Mouse (Mus musculus): ENCODE results near the gene Comt.

Gene Comt

DNA sequence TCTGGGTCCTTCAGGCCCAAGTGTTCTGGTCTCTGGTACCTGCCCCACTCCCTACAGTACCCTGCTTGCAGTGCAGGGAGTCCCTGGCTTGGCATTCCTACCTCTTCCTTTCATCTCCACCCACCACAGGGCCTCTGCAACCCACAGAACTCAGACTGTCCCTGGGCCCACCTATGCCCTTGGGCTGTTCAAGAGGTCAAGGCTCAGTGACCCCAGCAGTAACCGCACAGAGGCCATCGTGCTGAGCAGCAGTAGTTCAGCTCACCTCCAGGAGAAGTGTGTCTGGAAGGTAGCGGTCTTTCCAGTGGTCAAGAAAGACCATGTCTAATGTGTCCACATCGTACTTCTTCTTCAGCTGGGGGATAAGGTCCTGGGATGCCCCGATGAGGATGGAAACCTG is 16.2 kb downstream of the Comt start:
- no peak for DNase-seq

DNA sequence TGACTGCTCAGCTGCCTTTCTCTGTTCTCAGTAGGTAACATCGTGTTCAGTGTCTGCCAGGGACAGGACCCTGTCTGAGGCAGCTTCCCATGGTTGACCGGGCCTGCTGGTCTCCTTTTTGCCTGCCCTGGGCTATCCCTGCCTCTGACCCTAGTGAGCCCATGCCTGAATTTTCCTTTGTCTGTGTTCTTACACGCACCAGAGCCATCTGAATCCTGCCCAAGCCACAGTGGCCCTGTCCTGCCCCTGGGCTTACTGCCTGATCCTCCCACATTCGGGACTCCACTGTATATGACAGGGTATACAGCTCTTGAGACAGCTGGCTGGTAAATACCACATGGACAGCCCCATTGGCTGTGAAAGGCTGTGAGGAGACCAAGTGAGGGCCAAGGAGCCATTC is 16.9 kb downstream of the Comt start:
- no peak for DNase-seq

DNA sequence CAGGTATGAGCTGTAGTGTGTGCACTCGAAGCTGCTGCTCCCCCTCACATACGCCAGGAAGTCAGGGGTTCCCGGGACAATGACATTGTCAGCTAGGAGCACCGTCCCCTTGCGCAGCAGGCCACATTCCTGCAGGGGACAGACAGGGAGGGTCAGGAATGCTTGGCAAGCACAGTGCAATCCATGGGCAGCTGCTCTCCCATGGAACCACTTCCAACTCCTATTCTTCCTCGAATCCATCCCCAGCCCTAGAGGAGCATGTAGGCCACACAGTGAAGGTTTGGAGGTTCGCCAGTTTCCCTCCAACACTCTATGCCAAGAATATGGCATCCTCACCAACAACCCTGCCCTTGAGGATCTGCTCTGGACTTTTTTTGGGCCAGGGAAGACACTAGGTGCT is 18.7 kb downstream of the Comt start:
- no peak for DNase-seq

DNA sequence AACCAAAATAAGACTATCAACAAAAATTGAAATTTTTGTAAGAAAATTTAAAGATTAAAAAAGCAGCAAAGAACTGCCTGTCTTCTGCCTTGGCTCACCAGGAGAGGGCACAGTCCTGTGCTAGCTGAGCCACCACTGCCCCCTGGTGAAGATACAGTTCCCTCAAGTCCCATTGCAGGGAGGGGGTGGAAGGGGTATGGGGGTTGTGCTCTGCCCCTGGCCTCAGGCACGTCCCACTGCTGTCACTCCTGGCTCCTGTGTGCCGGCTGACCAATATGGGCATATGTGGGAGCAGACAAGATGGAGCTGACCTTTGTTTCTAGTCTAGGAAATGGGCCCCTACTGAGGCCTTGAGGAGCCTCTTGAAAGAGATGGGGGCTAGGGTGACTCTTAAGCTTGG is 20.4 kb downstream of the Comt start:
- peak; percentile 68 for DNase-seq

DNA sequence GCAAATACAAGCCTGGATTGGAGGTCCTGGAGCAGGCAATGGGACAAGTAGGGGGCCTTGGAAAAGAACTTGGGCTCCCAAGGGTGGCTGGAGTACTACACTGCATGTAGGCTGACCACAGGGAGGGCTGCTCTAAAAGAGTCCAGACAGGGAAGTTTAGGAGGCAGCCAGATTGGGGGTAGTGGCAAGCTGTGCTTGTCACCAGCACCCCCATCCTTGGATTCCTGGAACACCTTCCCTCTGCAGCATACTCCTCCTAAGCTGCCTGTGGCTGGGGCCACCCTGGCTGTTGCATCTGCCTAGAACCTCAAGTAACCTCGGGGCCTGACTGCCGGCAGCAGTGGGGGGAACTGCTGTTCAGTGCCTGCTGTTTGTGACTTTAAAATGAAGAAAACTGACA is 20.8 kb downstream of the Comt start:
- DNase-seq = no peak

DNA sequence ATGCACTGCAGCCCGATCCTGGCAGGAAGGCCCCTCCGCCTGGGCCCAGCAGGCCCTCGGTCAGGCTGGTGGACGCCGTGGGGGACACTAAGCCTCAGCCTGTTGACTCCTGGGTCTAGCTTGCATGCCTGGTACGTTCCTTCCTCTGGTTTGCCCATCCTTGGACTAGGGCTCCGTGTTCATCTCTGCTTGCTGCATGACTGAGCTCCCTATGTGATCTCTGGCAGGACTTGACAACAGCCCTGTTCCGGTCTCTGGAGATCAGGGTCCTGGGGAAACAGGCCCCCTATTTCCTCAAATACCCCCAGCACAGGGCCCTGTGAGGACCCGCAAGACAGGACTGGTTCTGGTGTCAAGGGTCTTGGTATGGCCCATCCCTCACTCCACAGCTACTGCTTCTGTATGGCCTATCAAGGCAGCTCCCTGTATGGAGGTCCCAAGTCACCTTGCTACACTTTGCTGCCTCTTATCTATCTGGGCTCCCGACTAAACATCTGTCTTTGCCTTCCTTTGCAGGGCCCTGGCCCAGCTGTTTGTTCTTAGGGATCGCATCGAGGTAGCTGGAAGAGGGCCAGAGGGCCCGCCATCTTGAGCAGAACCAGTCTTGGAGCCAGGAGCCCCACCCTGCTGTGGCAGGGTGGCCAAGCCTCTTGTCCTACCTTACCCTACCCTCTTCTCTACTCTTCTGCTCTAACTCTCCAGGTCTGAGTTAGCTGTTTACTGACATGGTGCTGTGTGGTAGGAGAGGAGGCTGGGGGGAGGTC is 21.4 kb downstream of the Comt start:
- no peak for DNase-seq

DNA sequence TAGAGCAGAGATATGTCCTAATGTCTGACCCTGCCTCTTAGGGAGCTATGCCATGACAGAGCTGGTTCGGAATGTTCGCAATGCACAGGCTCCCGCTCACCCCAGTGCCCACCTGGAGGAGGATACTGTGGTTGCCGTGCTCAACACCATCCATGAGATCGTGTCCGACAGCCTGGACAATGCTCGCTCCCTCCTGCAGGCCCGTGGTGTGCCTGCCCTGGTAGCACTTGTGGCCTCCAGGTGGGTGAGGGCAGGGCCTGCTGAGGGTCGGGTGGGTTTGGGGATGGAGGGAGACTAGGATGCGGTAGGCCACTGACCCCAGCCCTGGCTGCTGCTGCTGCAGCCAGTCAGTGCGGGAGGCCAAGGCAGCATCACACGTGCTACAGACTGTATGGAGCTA is 23.4 kb downstream of the Comt start:
- DNase-seq = no peak

DNA sequence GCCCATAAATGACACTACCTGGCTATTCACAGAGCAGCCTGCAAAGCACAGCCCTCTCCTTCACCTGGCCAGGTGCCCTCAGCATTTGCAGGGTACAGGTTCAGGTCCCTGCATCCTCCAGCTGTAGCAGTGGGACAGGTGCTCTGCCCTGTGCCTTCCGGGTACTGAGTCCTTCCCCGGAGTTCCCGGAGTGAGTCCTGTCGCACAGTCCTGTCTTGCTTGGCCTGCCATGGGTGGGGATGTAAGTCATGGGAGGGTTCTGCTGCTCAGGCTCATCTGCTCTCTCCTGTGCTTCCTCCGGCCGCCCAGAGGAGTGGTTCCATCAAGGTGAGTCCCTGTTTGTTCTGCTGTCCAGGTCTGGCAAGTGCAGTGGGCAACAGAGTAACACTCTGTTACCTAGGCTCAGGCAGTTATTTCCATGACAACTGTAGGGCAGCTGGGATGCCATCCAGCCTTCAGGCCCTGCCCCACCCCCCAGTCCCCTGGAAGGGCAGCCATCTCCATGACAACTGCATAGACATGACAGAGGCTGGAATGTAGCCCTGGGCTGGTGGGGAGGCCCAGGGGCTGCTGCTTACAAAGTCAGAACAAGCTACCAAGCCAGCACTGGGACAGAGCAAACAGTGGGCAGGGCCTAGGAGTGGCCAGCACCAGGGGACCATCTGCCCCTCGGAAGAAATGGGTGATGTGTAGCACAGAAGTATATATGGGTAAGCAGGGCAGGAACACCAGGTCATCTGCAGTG is 26.0 kb downstream of the Comt start:
- DNase-seq = no peak

DNA sequence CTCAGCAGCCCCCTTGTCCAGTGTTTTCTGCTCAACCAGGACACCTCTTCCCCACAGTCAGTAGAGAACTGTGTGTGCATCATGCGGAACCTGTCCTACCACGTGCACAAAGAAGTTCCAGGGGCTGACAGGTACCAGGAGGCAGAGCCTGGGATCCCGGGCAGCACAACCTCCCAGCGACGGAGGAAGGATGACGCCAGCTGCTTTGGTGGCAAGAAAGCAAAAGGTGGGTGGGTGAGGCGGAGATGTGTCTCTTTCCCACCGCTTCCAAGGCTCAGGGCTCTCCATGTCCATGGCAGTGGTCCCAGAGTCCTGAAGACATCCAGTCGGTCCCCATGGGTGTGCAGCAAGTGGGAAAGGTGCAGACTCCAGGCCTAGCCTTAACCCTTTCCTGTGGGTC is 26.6 kb downstream of the Comt start:
- no peak for DNase-seq

DNA sequence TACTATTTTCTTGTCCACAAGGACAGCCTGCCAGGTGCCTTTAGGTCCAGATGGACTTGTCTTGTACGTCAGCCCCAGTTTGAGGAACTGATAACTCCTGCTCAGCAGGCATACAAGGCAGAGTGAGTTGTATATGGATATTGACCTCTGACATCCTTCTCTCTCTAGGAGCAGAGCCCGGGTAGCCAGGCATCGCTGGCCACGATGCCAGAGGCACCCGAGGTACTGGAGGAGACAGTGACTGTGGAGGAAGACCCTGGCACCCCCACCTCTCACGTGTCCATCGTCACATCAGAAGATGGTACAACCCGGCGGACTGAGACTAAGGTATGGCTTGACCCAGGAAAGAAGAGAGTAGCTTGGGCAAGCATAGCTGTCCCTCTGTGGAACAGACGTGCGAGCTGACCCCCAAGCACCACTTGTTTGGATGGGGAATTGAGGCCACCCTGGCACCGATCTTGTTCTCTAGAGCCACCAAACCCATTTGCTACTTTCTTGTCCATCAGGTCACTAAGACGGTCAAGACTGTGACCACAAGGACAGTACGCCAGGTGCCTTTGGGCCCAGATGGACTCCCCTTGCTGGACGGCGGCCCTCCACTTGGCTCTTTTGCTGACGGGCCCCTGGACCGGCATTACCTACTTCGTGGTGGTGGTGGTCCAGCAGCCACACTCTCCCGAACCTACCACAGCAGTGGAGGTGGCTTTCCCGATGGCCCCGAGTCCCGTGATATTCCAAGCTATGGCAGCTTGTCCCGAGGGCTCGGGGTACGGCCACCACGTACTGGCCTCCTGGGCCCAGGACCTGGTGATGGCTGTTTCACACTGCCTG is 29.6 kb downstream of the Comt start:
- DNase-seq = no peak

DNA sequence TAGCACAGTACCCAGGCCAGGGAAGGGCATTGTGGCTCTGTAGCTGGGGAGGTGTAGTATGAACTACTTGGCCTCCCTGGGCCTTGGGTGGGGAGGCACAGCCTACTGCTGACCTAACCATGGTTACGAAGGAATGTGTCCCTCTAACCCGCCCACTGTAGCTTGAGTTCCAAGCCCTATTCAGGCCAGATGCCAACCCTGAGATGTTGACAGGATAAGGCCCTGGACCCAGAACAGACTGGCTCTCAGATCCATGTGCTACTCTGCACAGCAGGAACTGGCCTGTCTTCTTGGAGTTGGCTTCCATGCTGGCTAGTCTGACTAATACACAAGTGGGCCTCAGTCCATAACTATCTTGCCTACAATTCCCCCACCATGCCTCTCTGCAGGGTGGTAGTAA is 30.5 kb downstream of the Comt start:
- DNase-seq = peak; percentile 70

DNA sequence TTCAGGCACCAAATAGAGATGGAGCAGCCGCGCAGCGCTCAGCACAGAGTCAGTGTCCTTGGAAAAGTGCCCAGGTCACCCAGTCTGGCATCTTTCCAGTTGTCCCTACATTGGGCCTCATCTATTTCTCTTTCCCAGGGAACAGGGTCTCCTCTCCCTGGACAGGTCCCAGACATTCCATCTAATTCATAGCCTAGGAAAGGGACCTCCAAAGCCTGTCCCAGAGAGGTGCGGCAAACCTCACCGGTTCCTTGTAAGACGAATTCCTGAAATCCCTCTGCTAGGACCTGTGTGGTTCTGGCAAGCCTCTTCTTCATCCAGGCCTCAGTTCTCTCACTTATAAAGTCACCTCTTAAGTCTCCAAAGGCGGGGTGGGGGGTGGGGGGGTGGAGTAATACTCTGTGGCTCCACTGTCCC is 31.0 kb downstream of the Comt start:
- DNase-seq = peak; percentile 70

DNA sequence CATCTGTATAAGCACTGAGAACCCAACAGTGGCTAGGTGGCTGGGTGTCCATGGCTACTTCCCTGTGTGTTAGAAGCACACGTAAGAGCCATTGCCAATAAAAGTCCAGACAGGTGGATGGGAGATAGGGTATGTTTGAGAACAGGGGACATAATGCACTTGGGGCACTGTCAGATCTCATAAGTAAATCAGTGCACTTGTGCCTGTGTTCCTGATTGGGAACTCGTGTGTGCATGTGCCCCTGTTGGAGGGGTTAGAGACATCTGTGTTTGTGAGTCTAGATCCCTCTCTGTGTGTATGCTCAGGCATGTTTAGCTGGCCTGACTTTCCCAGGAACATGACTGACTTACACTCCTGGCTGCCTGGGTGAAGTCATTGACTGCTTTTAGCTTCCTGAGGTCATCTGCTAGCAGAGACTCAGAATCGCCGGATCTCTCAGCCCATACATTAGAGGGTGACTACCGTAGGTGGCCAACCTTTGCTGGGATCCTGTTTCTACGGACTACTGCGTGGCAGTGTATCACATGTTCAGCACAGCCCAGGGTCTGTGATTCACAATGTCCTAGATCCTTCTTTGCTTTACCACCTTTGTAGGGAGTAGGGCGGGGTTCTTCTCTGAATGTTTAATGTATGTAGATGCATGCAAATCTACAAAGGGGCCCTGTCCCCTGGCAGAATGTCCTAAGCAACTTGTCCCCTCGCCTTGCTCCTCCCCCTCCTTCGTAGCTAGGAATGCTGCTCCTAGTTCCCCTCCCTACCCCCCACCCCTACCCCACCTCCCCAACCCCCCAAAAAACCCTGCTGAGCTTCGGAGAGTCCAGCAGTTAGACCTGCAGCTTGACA is 31.7 kb downstream of the Comt start:
- DNase-seq = no peak

DNA sequence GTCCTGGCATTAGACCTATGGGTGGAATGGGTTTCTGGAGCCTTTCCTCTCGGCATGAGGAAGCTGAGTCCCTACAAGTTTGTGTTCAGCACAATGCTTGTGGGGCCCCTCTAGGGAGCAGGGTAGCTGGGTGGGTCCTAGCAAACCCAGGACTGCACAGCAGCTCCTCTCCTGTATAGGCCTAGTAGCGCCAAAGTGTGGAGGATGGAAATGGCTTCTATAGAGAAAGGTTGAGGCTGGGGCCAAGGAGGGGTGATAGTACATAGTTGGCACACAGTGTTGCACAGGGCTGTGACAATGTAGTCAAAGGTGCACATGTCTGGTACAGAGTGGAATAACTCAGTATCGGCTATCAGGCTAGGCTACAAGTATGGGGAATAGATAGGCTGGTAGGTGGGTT is 32.6 kb downstream of the Comt start:
- DNase-seq = no peak

DNA sequence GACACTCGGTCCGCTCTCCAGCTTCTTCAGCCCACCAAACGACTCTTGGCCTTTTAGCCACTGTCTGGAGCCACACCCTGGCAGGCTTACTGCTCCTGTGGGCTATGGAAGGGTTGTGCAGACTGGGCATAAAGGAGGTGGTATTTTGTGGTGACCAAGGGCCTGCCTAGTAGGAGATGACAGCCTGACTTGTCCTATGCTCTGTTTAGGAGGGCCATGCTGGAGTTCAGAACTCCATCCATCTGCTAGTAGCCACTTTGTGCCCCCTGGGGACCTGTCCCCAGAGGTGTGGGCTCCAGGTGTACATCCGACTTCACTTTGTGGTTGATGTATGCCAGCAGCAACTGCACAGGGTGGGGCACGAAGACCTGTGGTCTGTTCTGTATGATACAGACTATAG is 33.1 kb downstream of the Comt start:
- no peak for DNase-seq

DNA sequence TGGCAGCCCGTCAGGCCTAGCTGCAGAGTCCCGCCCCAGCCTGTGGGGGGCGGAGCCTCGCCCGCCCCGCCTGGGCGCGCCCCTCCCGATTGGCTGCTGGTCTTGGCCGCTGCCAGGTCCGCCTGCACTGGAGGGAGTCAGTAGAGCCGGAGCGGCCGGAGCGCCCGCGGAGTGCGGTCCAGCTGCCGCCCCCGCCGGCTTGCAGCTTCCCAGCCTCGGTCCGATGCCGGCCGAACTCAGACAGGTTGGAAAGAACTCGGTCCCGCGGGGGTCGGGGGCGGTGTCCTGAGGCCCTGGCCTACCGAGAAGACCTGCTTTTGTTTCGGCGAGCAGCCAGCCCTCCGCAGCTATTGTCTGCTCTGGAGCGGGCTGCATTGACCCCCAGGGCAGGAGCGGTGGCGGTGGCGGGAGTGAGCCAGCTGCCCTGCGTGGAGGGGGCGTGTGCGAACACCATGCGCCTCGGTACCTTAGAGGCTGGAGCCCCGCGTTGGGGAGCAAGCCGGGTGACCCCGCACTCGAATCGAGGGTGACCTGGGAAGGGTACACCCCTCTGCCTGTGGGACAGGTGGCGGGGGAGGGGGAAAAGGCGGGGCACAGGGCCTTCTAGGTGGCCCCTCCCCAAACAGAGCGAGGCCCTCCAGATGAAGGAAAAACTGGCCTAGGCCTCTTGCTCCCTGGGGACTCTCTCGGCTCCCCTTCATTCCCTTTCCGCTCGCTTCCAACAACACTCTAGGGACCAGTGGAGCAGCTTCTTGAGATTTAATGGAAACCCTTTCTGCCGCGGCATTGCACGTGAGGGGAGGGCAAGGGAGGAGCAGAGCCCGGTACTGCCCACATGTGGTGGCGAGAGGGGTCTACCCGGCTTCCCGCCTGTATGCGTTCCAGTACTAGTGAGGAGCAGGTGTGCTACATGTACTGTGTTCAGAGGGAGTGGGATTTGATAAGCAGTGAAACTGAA is 33.9 kb downstream of the Comt start:
- DNase-seq = peak; percentile 87

DNA sequence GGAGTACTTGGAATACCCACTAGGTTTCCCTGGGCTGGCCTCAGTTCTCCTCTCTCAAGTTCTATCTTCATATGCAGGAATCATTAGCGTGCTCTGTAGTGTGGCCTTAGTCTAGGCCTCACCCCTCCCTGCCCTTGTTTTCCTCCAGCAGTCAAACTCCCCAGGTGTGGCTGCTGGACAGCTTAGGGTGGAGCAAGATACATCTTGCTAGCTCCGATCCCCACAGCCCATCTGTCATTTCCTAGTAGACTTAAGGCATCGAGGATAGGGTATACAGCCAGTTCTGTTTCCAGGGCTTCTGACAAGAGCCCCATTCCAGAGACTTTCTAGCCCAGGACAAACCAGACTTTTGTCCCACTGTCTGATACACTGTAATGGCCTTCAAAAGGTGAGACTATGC is 34.9 kb downstream of the Comt start:
- no peak for DNase-seq

DNA sequence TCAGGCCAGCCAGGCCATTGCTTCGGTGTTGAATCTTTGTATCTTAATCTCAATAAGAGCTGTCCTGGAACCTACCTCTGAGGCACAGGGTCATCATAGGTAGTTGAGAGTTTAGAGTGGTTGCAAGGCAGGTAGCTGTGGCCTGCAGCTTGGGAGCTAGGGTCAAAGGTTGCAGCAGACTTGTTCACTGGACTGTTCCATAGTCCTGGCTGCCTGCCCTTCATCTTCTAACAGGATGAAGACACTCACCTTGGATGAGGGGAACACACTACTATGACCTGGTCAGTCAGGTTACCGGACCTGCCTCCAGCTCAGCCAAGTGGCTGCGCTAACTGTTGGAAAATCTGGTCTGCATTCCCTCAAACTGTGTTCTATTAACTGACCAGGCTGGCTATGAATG is 35.5 kb downstream of the Comt start:
- no peak for DNase-seq

DNA sequence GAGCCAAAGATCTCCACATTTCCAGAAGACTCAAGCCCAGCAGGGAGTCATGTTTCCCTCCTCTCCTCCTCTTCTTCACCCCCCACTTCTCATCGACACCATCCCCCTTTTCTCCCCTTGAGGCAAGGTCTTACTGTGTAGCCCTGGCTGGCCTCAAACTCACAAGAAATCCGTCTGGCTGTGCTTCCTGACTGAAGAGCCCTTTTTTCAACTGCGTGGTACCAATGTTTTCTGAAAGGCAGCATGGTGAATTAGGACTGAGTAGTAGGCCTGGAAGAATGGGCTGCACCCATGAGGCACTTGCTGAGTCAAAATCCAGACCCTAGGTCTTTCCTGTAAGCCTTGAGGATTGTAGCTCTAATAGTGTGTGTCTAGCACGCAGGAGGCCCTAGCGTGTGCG is 36.3 kb downstream of the Comt start:
- no peak for DNase-seq

DNA sequence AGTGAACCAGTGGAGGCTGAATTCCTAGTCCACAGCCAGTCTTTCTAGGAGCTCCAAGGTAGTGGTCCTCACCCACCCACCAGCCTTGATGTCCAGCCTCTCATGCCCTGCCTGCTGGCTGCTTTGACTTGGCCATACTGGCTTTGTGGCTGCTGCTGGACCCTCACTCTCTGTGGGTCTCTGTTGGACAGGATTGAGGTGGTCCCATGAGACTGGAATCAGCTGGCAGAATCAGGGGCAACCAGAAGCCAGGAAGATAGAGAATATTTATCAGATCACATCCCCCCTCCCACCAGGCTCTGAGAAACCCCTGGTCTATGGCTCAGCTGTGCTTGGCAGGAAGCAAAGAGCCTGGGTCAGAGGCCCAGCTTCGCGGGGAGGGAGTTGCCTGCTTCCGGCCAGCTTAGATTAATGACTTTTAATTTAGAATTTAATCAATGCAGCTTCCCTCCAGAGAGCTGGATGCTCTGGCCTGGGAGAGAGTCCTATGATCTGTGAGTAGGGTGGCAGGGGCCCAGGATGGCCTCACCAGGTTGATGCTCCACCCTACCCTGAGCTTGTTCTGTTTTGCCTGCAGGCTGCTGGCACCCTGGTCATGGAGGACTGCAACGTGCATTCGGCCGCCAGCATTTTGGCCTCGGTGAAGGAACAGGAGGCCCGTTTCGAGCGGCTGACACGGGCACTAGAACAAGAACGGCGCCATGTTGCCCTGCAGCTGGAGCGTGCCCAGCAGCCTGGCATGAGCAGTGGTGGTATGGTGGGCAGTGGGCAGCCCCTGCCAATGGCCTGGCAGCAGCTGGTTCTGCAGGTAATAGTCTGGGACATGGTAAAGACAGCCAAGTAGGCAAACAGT is 37.8 kb downstream of the Comt start:
- DNase-seq = no peak

Data from lung, postnatal 14 days (tissue).